Mouse (Mus musculus) stomach, embryonic 16.5 days (tissue): ENCODE measurements around the gene Rpl3. TPM values are rescaled to one million over a fixed set of nuclear protein-coding genes. Genes with fewer than 3 reads are reported as not detected.

Experiments used
- ATAC-seq: fragments of 200-750 bp; cut with Nextera tagmentation; 2 replicates; pipeline ENCODE4 v1.8.0; 2017; ENCODE audit warnings: moderate number of reproducible peaks, moderate TSS enrichment; ENCODE audit not compliant: insufficient read depth, low FRiP score
- H3K27ac ChIP-seq: fragments of 300-500 bp; sonication (generic); 2 replicates; pipeline ENCODE4 v1.5.1; 2014; ENCODE audit warnings: low read length
- H3K27me3 ChIP-seq: fragments of 300-500 bp; sonication (generic); 2 replicates; pipeline ENCODE4 v1.6.1; 2014; ENCODE audit warnings: low read length, control low read depth, mixed read lengths; ENCODE audit not compliant: control insufficient read depth, insufficient read depth
- H3K36me3 ChIP-seq: fragments of 300-500 bp; sonication (generic); 2 replicates; pipeline ENCODE4 v1.6.1; 2014; ENCODE audit warnings: low read length; ENCODE audit not compliant: control insufficient read depth, insufficient read depth
- H3K4me1 ChIP-seq: fragments of 300-500 bp; sonication (generic); 2 replicates; pipeline ENCODE4 v1.6.1; 2014; ENCODE audit warnings: low read length, control low read depth, mixed read lengths; ENCODE audit not compliant: control insufficient read depth, insufficient read depth
- H3K4me2 ChIP-seq: fragments of 300-500 bp; sonication (generic); 2 replicates; pipeline ENCODE4 v1.6.1; 2014; ENCODE audit warnings: low read depth, low read length, mixed read lengths
- H3K4me3 ChIP-seq: fragments of 300-500 bp; sonication (generic); replicated peaks from 2 replicates; pipeline ENCODE4 v1.5.1; 2014; ENCODE audit warnings: mild to moderate bottlenecking, low read length
- H3K9ac ChIP-seq: fragments of 300-500 bp; sonication (generic); 2 replicates; pipeline ENCODE4 v1.6.1; 2014; ENCODE audit warnings: low read length
- H3K9me3 ChIP-seq: fragments of 300-500 bp; sonication (generic); replicated peaks from 2 replicates; pipeline ENCODE4 v1.6.1; 2016; ENCODE audit warnings: low read length, control low read depth; ENCODE audit not compliant: control insufficient read depth
- WGBS: fragments of 180-500 bp; shearing (Covaris S2); extraction: QIAGEN DNeasy Blood & Tissue Kit; methylation state at CpG from one replicate; pipeline ENCODE4 v1.1.7; 2014; 5-methylcytosine and 5-hydroxymethylcytosine counted together
- polyA plus RNA-seq: library from polyadenylated mRNA; unstranded; fragments of >200 nt; fragmentation: Nextera tagmentation; extraction: Ambion mirVana; gene quantifications from 2 replicates; pipeline ENCODE4 v1.2.1, GENCODE M21; 2015

Gene Rpl3
- polyA plus RNA-seq, 1 experiment from 2014 or later = 1,068 TPM

GRCm38 (mm10) chr15:80096946-80097881, 5.5 kb upstream of the Rpl3 start:
- Histone ChIP-seq H3K9me3 (no peaks in the 10 kb centered on the region), H3K4me3 (no peak overlapping the region), H3K36me3 (no peaks in the 10 kb centered on the region), H3K9ac (peak overlapping the region; percentile 55), H3K27ac (peak overlapping the region; percentile 89), H3K27me3 (0 out of 2 replicates have a peak, but pooled peaks cover 3% of the 10 kb centered on the region), H3K4me1 (peaks cover 30% of the 10 kb centered on the region), H3K4me2 (peak overlapping the region; percentile 13)
- WGBS = 26% methylated on average over 20 of the region's 20 CpGs
- ATAC-seq = peak; percentile 63

- no peak for ATAC-seq
- H3K9me3 ChIP-seq = no peaks in the 10 kb centered on the region
- H3K36me3 ChIP-seq = no peaks in the 10 kb centered on the region
- peaks cover 28% of the 10 kb centered on the region for H3K4me1 ChIP-seq
- peak overlapping the region; percentile 89 for H3K27ac ChIP-seq
- H3K27me3 ChIP-seq = peaks cover 8% of the 10 kb centered on the region; the same call in 1 of the 2 replicates
- H3K4me3 ChIP-seq = no peak overlapping the region
- H3K4me2 ChIP-seq = no peak overlapping the region
- peak overlapping the region; percentile 55; the same call in 1 of the 2 replicates for H3K9ac ChIP-seq
- WGBS = 80% methylated on average over 10 of the region's 10 CpGs
These were observed 4.7 kb upstream of the Rpl3 start for GRCm38 (mm10) chr15:80096406-80096805.

- H3K36me3 ChIP-seq = no peaks in the 10 kb centered on the region
- no peaks in the 10 kb centered on the region for H3K9me3 ChIP-seq
- H3K9ac ChIP-seq = no peak overlapping the region
- H3K4me1 ChIP-seq = peaks cover 29% of the 10 kb centered on the region
- H3K27me3 ChIP-seq = peaks cover 8% of the 10 kb centered on the region; the same call in 1 of the 2 replicates
- H3K4me3 ChIP-seq = no peak overlapping the region
- peak; percentile 67 for ATAC-seq
- H3K27ac ChIP-seq = peak overlapping the region; percentile 89
- H3K4me2 ChIP-seq = no peak overlapping the region
- 50% methylated on average over 1 of the region's 1 CpGs for WGBS
These were observed 3.9 kb upstream of the Rpl3 start for GRCm38 (mm10) chr15:80095596-80095995.

DNA sequence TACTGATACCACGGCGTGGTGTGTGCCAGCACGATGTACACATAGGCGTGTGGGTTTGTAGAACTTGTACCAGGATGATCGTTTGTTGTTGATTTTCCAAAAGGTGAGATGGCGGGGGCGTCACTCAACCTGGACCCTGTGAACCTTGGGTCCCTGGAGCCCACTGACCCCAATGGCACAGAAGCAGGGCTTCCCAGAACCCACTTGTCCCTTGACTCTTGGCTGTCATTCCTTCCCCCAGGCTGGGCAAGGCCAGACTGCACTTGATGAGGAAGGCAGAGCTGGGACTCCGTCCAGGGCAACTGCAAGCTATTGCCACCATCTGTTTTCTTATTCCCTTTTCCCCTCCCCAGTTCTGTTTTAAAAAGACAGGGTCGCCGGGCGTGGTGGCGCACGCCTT, 2.5 kb upstream of the Rpl3 start:
- no peak overlapping the region for H3K27ac ChIP-seq
- H3K9me3 ChIP-seq = no peaks in the 10 kb centered on the region
- 86% methylated on average over 13 of the region's 13 CpGs for WGBS
- H3K36me3 ChIP-seq = no peaks in the 10 kb centered on the region
- peaks cover 8% of the 10 kb centered on the region; the same call in 1 of the 2 replicates for H3K27me3 ChIP-seq
- H3K4me1 ChIP-seq = peaks cover 31% of the 10 kb centered on the region
- H3K4me3 ChIP-seq = no peak overlapping the region
- H3K9ac ChIP-seq = no peak overlapping the region
- H3K4me2 ChIP-seq = no peak overlapping the region
- ATAC-seq = no peak

GRCm38 (mm10) chr15:80092599-80092998, 931 bp upstream of the Rpl3 start:
- peaks cover 21% of the 10 kb centered on the region for H3K4me1 ChIP-seq
- ATAC-seq = no peak
- peak overlapping the region; percentile 86 for H3K4me2 ChIP-seq
- no peaks in the 10 kb centered on the region for H3K36me3 ChIP-seq
- H3K9ac ChIP-seq = peak overlapping the region; percentile 79; the same call in 1 of the 2 replicates
- H3K27ac ChIP-seq = peak overlapping the region; percentile 12; the same call in 1 of the 2 replicates
- no peaks in the 10 kb centered on the region for H3K9me3 ChIP-seq
- H3K4me3 ChIP-seq = peak overlapping the region; percentile 61
- H3K27me3 ChIP-seq = peaks cover 8% of the 10 kb centered on the region; the same call in 1 of the 2 replicates
- WGBS = 24% methylated on average over 8 of the region's 8 CpGs

- peaks cover 8% of the 10 kb centered on the region; the same call in 1 of the 2 replicates for H3K27me3 ChIP-seq
- H3K4me2 ChIP-seq = peak overlapping the region; percentile 86
- H3K4me1 ChIP-seq = peaks cover 16% of the 10 kb centered on the region
- H3K9me3 ChIP-seq = no peaks in the 10 kb centered on the region
- peak overlapping the region; percentile 61 for H3K4me3 ChIP-seq
- H3K27ac ChIP-seq = peak overlapping the region; percentile 12; the same call in 1 of the 2 replicates
- no peaks in the 10 kb centered on the region for H3K36me3 ChIP-seq
- no peak for ATAC-seq
- 28% methylated on average over 7 of the region's 7 CpGs for WGBS
- peak overlapping the region; percentile 79 for H3K9ac ChIP-seq
These were observed 373 bp upstream of the Rpl3 start for GRCm38 (mm10) chr15:80092041-80092441.

DNA sequence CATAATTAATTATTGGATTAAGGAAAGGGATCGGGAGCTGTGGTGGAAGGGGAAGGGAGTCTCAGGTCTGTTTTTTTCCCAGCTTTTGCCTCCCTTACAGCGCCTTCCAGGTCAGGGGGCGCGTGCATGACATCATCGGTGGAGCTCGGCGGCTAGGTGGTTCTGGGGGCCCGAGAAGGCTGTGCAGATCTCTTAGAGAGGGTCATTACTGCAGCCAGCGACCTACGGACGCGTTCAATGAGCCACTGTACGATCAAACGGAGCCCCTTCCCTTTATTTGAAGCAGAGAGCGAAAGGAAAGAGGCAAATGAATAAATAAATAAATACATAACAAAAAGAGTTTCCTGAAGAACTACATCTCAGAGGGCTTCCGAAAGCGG, 937 bp downstream of the Rpl3 start:
- peak overlapping the region; percentile 79 for H3K9ac ChIP-seq
- no peak for ATAC-seq
- peak overlapping the region; percentile 61 for H3K4me3 ChIP-seq
- H3K27ac ChIP-seq = no peak overlapping the region
- H3K4me2 ChIP-seq = peak overlapping the region; percentile 86
- H3K27me3 ChIP-seq = peaks cover 8% of the 10 kb centered on the region; the same call in 1 of the 2 replicates
- H3K4me1 ChIP-seq = peaks cover 4% of the 10 kb centered on the region; the same call in 1 of the 2 replicates
- no peaks in the 10 kb centered on the region for H3K9me3 ChIP-seq
- H3K36me3 ChIP-seq = no peaks in the 10 kb centered on the region
- WGBS = under 1% methylated on average over 17 of the region's 17 CpGs

DNA sequence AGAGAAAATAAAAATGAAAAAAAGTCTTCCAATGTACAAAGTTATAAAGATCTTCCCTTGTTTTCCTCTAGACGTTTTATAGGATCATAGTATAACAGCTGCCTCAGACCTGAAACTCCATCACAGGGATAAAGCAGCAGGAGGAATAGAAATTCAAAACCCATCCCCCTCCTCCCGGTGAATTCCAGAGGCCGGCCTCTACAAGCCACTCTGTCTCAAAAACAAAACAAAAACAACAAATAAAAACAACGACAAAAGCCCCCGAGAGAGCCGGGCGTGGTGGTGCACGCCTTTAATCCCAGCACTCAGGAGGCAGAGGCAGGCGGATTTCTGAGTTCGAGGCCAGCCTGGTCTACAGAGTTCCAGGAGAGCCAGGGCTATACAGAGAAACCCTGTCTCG, 1.5 kb downstream of the Rpl3 start:
- no peak for ATAC-seq
- H3K36me3 ChIP-seq = no peaks in the 10 kb centered on the region
- peaks cover 4% of the 10 kb centered on the region; the same call in 1 of the 2 replicates for H3K4me1 ChIP-seq
- no peak overlapping the region for H3K4me3 ChIP-seq
- H3K9me3 ChIP-seq = no peaks in the 10 kb centered on the region
- H3K4me2 ChIP-seq = no peak overlapping the region
- H3K27me3 ChIP-seq = peaks cover 8% of the 10 kb centered on the region; the same call in 1 of the 2 replicates
- H3K27ac ChIP-seq = no peak overlapping the region
- 70% methylated on average over 11 of the region's 11 CpGs for WGBS
- H3K9ac ChIP-seq = no peak overlapping the region

- peaks cover 4% of the 10 kb centered on the region; the same call in 1 of the 2 replicates for H3K4me1 ChIP-seq
- H3K4me3 ChIP-seq = no peak overlapping the region
These were observed 3.0 kb downstream of the Rpl3 start for GRCm38 (mm10) chr15:80088637-80089036.

More at GRCm38 (mm10) chr15:80088637-80089036, 3.0 kb downstream of the Rpl3 start:
- Histone ChIP-seq H3K9ac (no peak overlapping the region), H3K36me3 (no peaks in the 10 kb centered on the region), H3K27ac (no peak overlapping the region), H3K9me3 (no peaks in the 10 kb centered on the region), H3K27me3 (peaks cover 8% of the 10 kb centered on the region; the same call in 1 of the 2 replicates), H3K4me2 (no peak overlapping the region)
- no peak for ATAC-seq
- WGBS = 36% methylated on average over 4 of the region's 4 CpGs
